Mouse (Mus musculus): ENCODE measurements at regions not wholly inside any gene's neighbourhood (a gene's known extent, or its start where the extent isn't known, plus 50 kb on each side); places are given as distances from the start of the nearest gene placed in this dataset.

- H3K4me2 ChIP-seq (ENCODE audit: low read depth), result no peak overlapping the region
- no peaks in the 10 kb centered on the region for H3K27me3 ChIP-seq (ENCODE audit: control insufficient read depth, insufficient read depth, low read length)
- no peak overlapping the region for H3K9ac ChIP-seq (replicated peaks)
- DNase-seq (ENCODE audit: low read depth in 3 of 3, low spot score in 3 of 3) (no peak), ATAC-seq (ENCODE audit: insufficient read depth) (no peak)
- TF ChIP-seq CTCF (IDR thresholded peaks at IDR 0.05; ENCODE audit: low read depth), result no peak
- TF ChIP-seq EP300 (IDR thresholded peaks at IDR 0.05; ENCODE audit: low read depth), result no peak
- no peak overlapping the region for H3K27ac ChIP-seq
- H3K4me3 ChIP-seq (ENCODE audit: insufficient read depth in 1 of 2, low read depth in 2 of 2, low read length in 2 of 2), result no peak overlapping the region
- no peaks in the 10 kb centered on the region for H3K9me3 ChIP-seq (ENCODE audit: control insufficient read depth, low read length)
- 17% methylated on average over 1 of the region's 1 CpGs for WGBS (ENCODE audit: insufficient replicate concordance)
- H3K36me3 ChIP-seq (replicated peaks; ENCODE audit: control insufficient read depth, insufficient read depth, low read depth), result no peaks in the 10 kb centered on the region
- H3K4me1 ChIP-seq (replicated peaks; ENCODE audit: control insufficient read depth in 2 of 2, insufficient read depth in 2 of 2, low read length in 1 of 2), result no peaks in the 10 kb centered on the region
These were observed 551.1 kb upstream of the A1bg start for GRCm38 (mm10) chr15:61473900-61474299.

GRCm38 (mm10) chr15:61455042-61455441 lies 532.2 kb upstream of the A1bg start:
- no peaks in the 10 kb centered on the region for H3K4me1 ChIP-seq (replicated peaks; ENCODE audit: control insufficient read depth in 2 of 2, insufficient read depth in 2 of 2, low read length in 1 of 2)
- no peaks in the 10 kb centered on the region for H3K36me3 ChIP-seq (replicated peaks; ENCODE audit: control insufficient read depth, insufficient read depth, low read depth)
- H3K4me2 ChIP-seq (ENCODE audit: low read depth), result no peak overlapping the region
- H3K27me3 ChIP-seq (ENCODE audit: control insufficient read depth, insufficient read depth, low read length), result no peaks in the 10 kb centered on the region
- no peak overlapping the region for H3K4me3 ChIP-seq (ENCODE audit: insufficient read depth in 1 of 2, low read depth in 2 of 2, low read length in 2 of 2)
- 59% methylated on average over 5 of the region's 5 CpGs for WGBS (ENCODE audit: insufficient replicate concordance)
- DNase-seq (ENCODE audit: low read depth in 3 of 3, low spot score in 3 of 3), result no peak
- TF ChIP-seq CTCF (IDR thresholded peaks at IDR 0.05; ENCODE audit: low read depth), result no peak
- TF ChIP-seq EP300 (IDR thresholded peaks at IDR 0.05; ENCODE audit: low read depth), result no peak
- no peak overlapping the region for H3K27ac ChIP-seq
- H3K9me3 ChIP-seq (ENCODE audit: control insufficient read depth, low read length), result no peaks in the 10 kb centered on the region
- no peak overlapping the region for H3K9ac ChIP-seq (replicated peaks)
- ATAC-seq (ENCODE audit: insufficient read depth), result no peak

GRCm38 (mm10) chr15:61454350-61454671 lies 531.5 kb upstream of the A1bg start:
- DNase-seq (ENCODE audit: low read depth in 3 of 3, low spot score in 3 of 3) (no peak), ATAC-seq (ENCODE audit: insufficient read depth) (no peak)
- Histone ChIP-seq H3K9me3 (ENCODE audit: control insufficient read depth, low read length) (no peaks in the 10 kb centered on the region), H3K27ac (no peak overlapping the region), H3K4me2 (ENCODE audit: low read depth) (no peak overlapping the region), H3K9ac (replicated peaks) (no peak overlapping the region), H3K36me3 (replicated peaks; ENCODE audit: control insufficient read depth, insufficient read depth, low read depth) (no peaks in the 10 kb centered on the region), H3K4me1 (replicated peaks; ENCODE audit: control insufficient read depth in 2 of 2, insufficient read depth in 2 of 2, low read length in 1 of 2) (no peaks in the 10 kb centered on the region), H3K4me3 (ENCODE audit: insufficient read depth in 1 of 2, low read depth in 2 of 2, low read length in 2 of 2) (no peak overlapping the region), H3K27me3 (ENCODE audit: control insufficient read depth, insufficient read depth, low read length) (no peaks in the 10 kb centered on the region)
- TF ChIP-seq CTCF (IDR thresholded peaks at IDR 0.05; ENCODE audit: low read depth), result no peak
- TF ChIP-seq EP300 (IDR thresholded peaks at IDR 0.05; ENCODE audit: low read depth), result no peak
- 37% methylated on average over 1 of the region's 1 CpGs for WGBS (ENCODE audit: insufficient replicate concordance)

GRCm38 (mm10) chr15:61453656-61454349 lies 531.0 kb upstream of the A1bg start:
- WGBS (ENCODE audit: insufficient replicate concordance), result 35% methylated on average over 5 of the region's 5 CpGs
- H3K27ac ChIP-seq, result no peak overlapping the region

GRCm38 (mm10) chr15:61450217-61450616 lies 527.4 kb upstream of the A1bg start:
- ATAC-seq (ENCODE audit: insufficient read depth), result no peak
- H3K36me3 ChIP-seq (replicated peaks; ENCODE audit: control insufficient read depth, insufficient read depth, low read depth), result no peaks in the 10 kb centered on the region

More at GRCm38 (mm10) chr15:61453656-61454349, 531.0 kb upstream of the A1bg start:
- DNase-seq (ENCODE audit: low read depth in 3 of 3, low spot score in 3 of 3) (no peak), ATAC-seq (ENCODE audit: insufficient read depth) (no peak)
- Histone ChIP-seq H3K27me3 (ENCODE audit: control insufficient read depth, insufficient read depth, low read length) (no peaks in the 10 kb centered on the region), H3K36me3 (replicated peaks; ENCODE audit: control insufficient read depth, insufficient read depth, low read depth) (no peaks in the 10 kb centered on the region), H3K4me3 (ENCODE audit: insufficient read depth in 1 of 2, low read depth in 2 of 2, low read length in 2 of 2) (no peak overlapping the region), H3K4me2 (ENCODE audit: low read depth) (no peak overlapping the region), H3K9ac (replicated peaks) (no peak overlapping the region), H3K9me3 (ENCODE audit: control insufficient read depth, low read length) (no peaks in the 10 kb centered on the region), H3K4me1 (replicated peaks; ENCODE audit: control insufficient read depth in 2 of 2, insufficient read depth in 2 of 2, low read length in 1 of 2) (no peaks in the 10 kb centered on the region)
- no peak for TF ChIP-seq CTCF (IDR thresholded peaks at IDR 0.05; ENCODE audit: low read depth)
- no peak for TF ChIP-seq EP300 (IDR thresholded peaks at IDR 0.05; ENCODE audit: low read depth)

More at GRCm38 (mm10) chr15:61450217-61450616, 527.4 kb upstream of the A1bg start:
- no peak for DNase-seq (ENCODE audit: low read depth in 3 of 3, low spot score in 3 of 3)
- TF ChIP-seq EP300 (IDR thresholded peaks at IDR 0.05; ENCODE audit: low read depth) (no peak), CTCF (IDR thresholded peaks at IDR 0.05; ENCODE audit: low read depth) (no peak)
- Histone ChIP-seq H3K4me3 (ENCODE audit: insufficient read depth in 1 of 2, low read depth in 2 of 2, low read length in 2 of 2) (no peak overlapping the region), H3K27ac (no peak overlapping the region), H3K27me3 (ENCODE audit: control insufficient read depth, insufficient read depth, low read length) (no peaks in the 10 kb centered on the region), H3K4me1 (replicated peaks; ENCODE audit: control insufficient read depth in 2 of 2, insufficient read depth in 2 of 2, low read length in 1 of 2) (no peaks in the 10 kb centered on the region), H3K9me3 (ENCODE audit: control insufficient read depth, low read length) (no peaks in the 10 kb centered on the region), H3K9ac (replicated peaks) (no peak overlapping the region), H3K4me2 (ENCODE audit: low read depth) (no peak overlapping the region)
- WGBS (ENCODE audit: insufficient replicate concordance), result 33% methylated on average over 3 of the region's 3 CpGs
